Mouse (Mus musculus): ENCODE measurements around the gene Crat. TPM values are rescaled to one million over a fixed set of nuclear protein-coding genes. Genes with fewer than 3 reads are reported as not detected.

Gene Crat
- 16.5 TPM for total RNA-seq (2023)

DNA sequence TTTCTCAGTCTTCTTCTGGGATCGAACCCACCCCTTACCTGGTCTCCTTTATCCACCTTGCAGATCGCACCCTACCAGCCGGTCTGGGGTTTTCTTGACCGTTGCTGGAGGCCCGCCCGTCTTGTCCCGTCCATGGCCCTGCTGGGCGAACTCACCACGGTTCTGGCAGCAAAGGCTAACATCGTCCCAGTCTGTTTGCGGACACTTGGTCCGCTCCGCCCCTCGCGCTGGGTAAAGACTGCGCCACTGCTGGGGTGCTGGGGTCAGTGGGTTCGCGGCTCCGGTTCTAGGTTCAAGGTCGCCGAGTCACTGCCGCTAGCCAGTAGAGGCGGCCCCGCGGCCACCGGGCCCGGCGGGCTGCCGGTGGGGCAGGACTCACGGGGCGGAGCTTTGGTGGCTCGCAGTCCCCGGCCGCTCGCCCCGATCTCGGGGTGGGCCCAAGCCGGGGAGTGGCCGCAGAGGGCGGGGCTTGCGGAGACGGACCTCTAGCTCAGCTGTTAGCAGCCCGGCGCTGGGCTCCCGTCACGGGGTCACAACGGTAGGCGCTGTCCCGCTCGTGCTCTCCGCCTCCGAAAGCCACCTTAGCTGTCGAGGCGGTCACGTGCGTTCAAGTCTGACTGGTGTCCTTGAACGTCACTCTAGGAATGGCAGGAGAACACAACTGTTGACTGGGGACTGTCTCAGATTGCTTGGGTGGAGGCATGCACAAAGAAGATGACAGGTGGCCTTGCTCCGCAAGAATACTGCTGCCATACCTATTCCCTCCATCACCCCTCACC, at the start of gene Crat:
Crat (minus strand) TSS at position 657 of the 779 bp plus-strand sequence.

GRCm38 (mm10) chr2:30415936-30416648, 479 bp upstream of the Crat start, which contains the start of gene Ptpa:
TSS of gene Ptpa (plus strand) at chr2:30416039.

GRCm38 (mm10) chr2:30392114-30392576, 23.5 kb downstream of the Crat start, which contains the start of gene Dolpp1:
TSS of gene Dolpp1 (plus strand) at chr2:30392254.

GRCm38 (mm10) chr2:30363773-30364650, 51.6 kb downstream of the Crat start, which contains the start of gene Miga2:
TSS of gene Miga2 (plus strand) at chr2:30364233.

DNA sequence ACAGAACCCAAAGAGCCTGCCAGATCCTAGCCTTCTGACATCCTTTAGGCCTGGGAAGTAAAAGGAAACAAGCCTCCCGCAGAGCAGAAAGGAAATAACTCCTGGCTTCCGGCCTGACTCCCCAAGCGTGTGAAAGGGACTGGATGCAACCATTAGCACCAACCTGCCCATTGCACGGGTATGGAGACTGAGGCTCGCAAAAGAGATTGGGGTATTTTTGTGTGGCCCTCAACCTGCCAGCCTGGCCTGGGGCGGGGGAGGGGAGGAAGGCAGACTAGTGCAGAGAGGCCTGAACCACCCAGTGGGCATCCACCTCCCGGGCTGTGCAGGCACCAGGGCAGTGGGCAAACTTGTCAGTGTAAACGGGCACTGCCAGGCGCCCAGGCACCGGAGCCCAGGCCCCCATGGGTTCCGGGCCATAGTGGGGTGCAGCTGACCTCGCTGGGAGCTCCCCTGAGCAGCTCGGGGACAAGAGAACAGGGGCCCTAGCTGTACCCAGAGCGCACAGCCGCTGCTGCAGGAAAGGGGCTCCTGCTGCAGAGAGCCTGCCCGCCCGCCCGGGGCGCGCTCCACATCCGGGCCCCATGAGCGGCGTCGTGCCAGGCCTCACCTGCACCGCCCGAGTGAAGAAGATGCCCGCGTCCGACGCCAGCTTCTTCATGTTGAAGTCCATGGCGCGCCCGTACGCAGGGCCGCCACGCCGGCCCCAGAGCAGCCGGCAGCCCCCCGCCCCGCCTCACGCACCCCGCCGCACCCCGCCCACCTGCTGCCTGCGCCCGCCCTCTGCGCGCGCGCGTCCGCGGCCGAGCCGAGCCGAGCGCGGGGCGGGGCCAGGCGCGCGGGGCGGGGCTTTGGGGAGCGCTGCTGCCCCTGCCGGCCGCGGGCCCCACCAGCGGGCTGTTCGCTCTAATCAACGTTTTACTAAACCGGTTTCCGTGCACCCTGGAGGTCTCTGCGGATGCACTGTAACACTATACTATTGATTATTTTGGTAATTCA, 56.8 kb downstream of the Crat start, which contains the start of gene Sh3glb2:
Sh3glb2 (minus strand) TSS at position 805 of the 999 bp plus-strand sequence.

Other genes starting within 250 kb of the Crat start
- gene Endog, start 244.3 kb downstream of the Crat start, total RNA-seq (2023): 16.4 TPM
- gene Spout1, start 237.4 kb downstream of the Crat start, total RNA-seq (2023): 26.0 TPM
- 11.6 TPM for gene Kyat1, start 210.0 kb downstream of the Crat start, total RNA-seq (2023)
- 72.8 TPM for gene Lrrc8a, start 178.1 kb downstream of the Crat start, total RNA-seq (2023)
- gene Gm28035, start 175.2 kb downstream of the Crat start, total RNA-seq (2023): 9.3 TPM
- gene Phyhd1, start 149.6 kb downstream of the Crat start, total RNA-seq (2023): 22.4 TPM
- gene Gm28038, start 134.8 kb downstream of the Crat start, total RNA-seq (2023): not detected
- 8.6 TPM for gene Dolk, start 129.5 kb downstream of the Crat start, total RNA-seq (2023)
- 51.3 TPM for gene Nup188, start 129.4 kb downstream of the Crat start, total RNA-seq (2023)
- 86.7 TPM for gene Sh3glb2, start 56.5 kb downstream of the Crat start, total RNA-seq (2023)
- 17.2 TPM for gene Miga2, start 51.6 kb downstream of the Crat start, total RNA-seq (2023)
- 18.5 TPM for gene Dolpp1, start 23.6 kb downstream of the Crat start, total RNA-seq (2023)
- gene Ptpa, start 226 bp upstream of the Crat start, total RNA-seq (2023): 89.8 TPM
- gene Ier5l, start 58.4 kb upstream of the Crat start, total RNA-seq (2023): 0.24 TPM
- 3.5 TPM for gene Cstad, start 179.2 kb upstream of the Crat start, total RNA-seq (2023)